Mouse (Mus musculus): ENCODE results near the gene Haus2. TPM values are rescaled to one million over a fixed set of nuclear protein-coding genes. Genes with fewer than 3 reads are reported as not detected.

Gene Haus2
- polyA plus RNA-seq, 1 experiment from 2014 or later, result 39.3 TPM

DNA sequence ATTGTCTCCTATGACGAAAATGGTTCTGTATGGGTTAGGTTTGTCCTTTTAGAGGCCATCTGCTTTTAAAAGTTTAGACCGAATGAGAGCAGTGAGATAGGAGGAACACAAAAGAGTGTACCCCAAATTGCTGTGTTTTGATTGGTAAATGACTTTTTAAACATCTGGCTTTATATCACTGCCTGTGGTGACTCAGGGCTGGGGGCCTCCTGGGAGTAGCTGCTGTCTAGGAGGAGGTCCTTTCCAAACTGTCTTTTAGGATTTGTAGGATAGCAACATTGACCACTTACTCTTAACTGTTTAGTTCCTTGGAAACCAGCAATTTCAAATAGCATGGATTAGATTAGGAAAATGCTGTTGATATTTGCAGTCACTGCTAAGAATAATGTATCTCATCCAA lies 21.1 kb downstream of the Haus2 start:
- ATAC-seq (ENCODE audit: low FRiP score) (no peak), DNase-seq (ENCODE audit: low spot score, missing footprints) (no peak)
- Histone ChIP-seq H3K4me1 (ENCODE audit: control insufficient read depth, insufficient read depth, low read length) (peaks cover 4% of the 10 kb centered on the region; the same call in 1 of the 2 replicates), H3K27me3 (ENCODE audit: control insufficient read depth, insufficient read depth, low read length) (no peaks in the 10 kb centered on the region), H3K36me3 (ENCODE audit: control insufficient read depth, insufficient read depth, low read length) (no peaks in the 10 kb centered on the region), H3K27ac (ENCODE audit: low read depth, low read length) (no peak overlapping the region), H3K4me2 (no peak overlapping the region), H3K9me3 (ENCODE audit: control insufficient read depth, low read length) (no peaks in the 10 kb centered on the region), H3K4me3 (ENCODE audit: low read depth, low read length) (no peak overlapping the region), H3K9ac (ENCODE audit: low read length) (no peak overlapping the region)
- WGBS, result 82% methylated on average over 2 of the region's 2 CpGs

DNA sequence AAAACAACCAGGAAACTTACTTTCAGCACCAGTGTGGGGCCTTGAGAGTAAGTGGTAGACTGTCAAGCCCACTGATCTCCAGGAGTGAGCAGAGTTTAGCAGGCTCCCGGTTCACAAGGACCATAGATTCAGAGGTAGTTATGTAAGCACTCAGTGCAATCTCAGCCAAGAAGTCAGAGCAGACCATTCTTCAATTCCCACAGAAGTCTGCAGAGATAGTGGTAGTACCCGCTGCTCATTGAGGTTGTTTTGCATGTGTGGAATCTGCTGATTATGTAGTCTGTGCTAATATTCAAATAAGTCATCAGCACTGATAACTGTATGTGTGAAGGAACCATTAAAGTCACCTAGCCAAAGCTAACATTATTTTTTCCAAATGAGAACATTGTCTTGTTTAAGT lies 21.5 kb downstream of the Haus2 start:
- Histone ChIP-seq H3K4me3 (ENCODE audit: low read depth, low read length) (no peak overlapping the region), H3K36me3 (ENCODE audit: control insufficient read depth, insufficient read depth, low read length) (no peaks in the 10 kb centered on the region)
- 83% methylated on average over 2 of the region's 2 CpGs for WGBS

DNA sequence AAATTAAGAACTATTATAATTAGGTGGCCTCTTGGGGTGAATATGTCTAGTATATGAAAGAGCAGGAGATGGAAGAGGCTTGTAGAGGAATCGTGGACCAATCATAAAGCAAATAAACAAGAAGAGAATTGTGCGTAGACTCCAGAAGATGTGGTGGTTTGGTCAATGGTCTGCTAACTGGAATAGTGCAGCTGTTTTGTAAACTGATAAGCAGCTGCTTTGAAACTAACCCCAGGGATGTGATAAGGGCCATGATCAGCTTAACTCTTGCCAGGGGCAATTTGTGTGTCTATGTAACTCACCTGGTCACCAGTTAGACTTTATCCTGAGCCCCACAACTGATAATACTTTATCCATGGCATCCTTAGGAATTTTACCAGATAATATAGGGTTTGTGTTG lies 22.3 kb downstream of the Haus2 start:
- no peak overlapping the region for H3K27ac ChIP-seq (ENCODE audit: low read depth, low read length)
- no peak for ATAC-seq (ENCODE audit: low FRiP score)
- WGBS, result 89% methylated on average over 2 of the region's 2 CpGs
- no peaks in the 10 kb centered on the region for H3K9me3 ChIP-seq (ENCODE audit: control insufficient read depth, low read length)
- no peak overlapping the region for H3K4me3 ChIP-seq (ENCODE audit: low read depth, low read length)
- no peak for DNase-seq (ENCODE audit: low spot score, missing footprints)
- H3K27me3 ChIP-seq (ENCODE audit: control insufficient read depth, insufficient read depth, low read length), result no peaks in the 10 kb centered on the region
- H3K36me3 ChIP-seq (ENCODE audit: control insufficient read depth, insufficient read depth, low read length), result no peaks in the 10 kb centered on the region
- H3K4me1 ChIP-seq (ENCODE audit: control insufficient read depth, insufficient read depth, low read length), result peaks cover 4% of the 10 kb centered on the region; the same call in 1 of the 2 replicates
- no peak overlapping the region for H3K4me2 ChIP-seq
- H3K9ac ChIP-seq (ENCODE audit: low read length), result no peak overlapping the region

More for the DNA sequence above, 21.5 kb downstream of the Haus2 start:
- DNase-seq (ENCODE audit: low spot score, missing footprints) (no peak), ATAC-seq (ENCODE audit: low FRiP score) (no peak)
- no peaks in the 10 kb centered on the region for H3K9me3 ChIP-seq (ENCODE audit: control insufficient read depth, low read length)
- no peak overlapping the region for H3K4me2 ChIP-seq
- no peak overlapping the region for H3K27ac ChIP-seq (ENCODE audit: low read depth, low read length)
- no peaks in the 10 kb centered on the region for H3K27me3 ChIP-seq (ENCODE audit: control insufficient read depth, insufficient read depth, low read length)
- H3K9ac ChIP-seq (ENCODE audit: low read length), result no peak overlapping the region
- H3K4me1 ChIP-seq (ENCODE audit: control insufficient read depth, insufficient read depth, low read length), result peaks cover 4% of the 10 kb centered on the region; the same call in 1 of the 2 replicates

DNA sequence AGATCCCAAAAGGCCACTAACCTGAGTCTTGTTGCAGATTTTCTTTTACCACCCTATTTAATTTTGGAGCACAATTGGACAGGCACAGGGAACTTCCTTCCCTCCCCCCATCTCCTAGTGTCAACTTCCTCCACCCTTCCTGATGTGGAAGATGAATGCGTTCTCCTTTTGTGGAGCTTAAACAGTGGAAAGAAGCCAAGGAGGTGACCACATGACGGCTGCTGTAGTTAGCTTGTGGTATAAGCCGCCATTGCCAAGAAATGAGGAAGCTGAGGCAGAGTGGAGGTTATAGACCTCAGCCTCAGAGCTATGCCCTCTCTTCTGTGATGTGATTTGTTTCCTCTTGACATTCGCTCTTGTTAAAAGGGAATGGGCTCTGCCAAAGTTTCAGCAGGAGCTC lies 22.8 kb downstream of the Haus2 start:
- DNase-seq (ENCODE audit: low spot score, missing footprints) (no peak), ATAC-seq (ENCODE audit: low FRiP score) (no peak)
- Histone ChIP-seq H3K4me1 (ENCODE audit: control insufficient read depth, insufficient read depth, low read length) (peaks cover 4% of the 10 kb centered on the region; the same call in 1 of the 2 replicates), H3K9ac (ENCODE audit: low read length) (no peak overlapping the region), H3K9me3 (ENCODE audit: control insufficient read depth, low read length) (no peaks in the 10 kb centered on the region), H3K36me3 (ENCODE audit: control insufficient read depth, insufficient read depth, low read length) (no peaks in the 10 kb centered on the region), H3K27ac (ENCODE audit: low read depth, low read length) (no peak overlapping the region), H3K4me3 (ENCODE audit: low read depth, low read length) (no peak overlapping the region), H3K27me3 (ENCODE audit: control insufficient read depth, insufficient read depth, low read length) (no peaks in the 10 kb centered on the region), H3K4me2 (no peak overlapping the region)
- WGBS, result 87% methylated on average over 4 of the region's 4 CpGs

DNA sequence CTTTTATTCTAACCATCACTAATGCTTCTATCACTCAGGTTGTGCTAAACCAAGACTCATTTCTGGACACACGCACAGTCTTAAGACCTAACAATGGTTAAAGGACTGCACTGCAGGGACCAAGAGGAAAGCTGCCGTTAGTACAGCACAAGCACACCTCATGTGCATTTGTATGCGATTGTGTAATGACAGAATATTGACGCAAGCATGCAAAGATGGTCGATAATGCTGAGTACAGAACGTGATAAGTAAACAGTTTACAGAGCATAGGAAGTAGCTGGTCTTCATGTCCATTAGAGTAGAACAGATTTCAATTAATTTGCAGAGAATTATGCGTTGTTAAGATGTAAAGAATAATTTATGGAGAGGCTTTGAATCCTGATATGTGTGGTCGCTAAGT lies 31.7 kb downstream of the Haus2 start:
- no peaks in the 10 kb centered on the region for H3K9me3 ChIP-seq (ENCODE audit: control insufficient read depth, low read length)
- no peak overlapping the region for H3K4me3 ChIP-seq (ENCODE audit: low read depth, low read length)
- ATAC-seq (ENCODE audit: low FRiP score) (no peak), DNase-seq (ENCODE audit: low spot score, missing footprints) (no peak)
- no peaks in the 10 kb centered on the region for H3K36me3 ChIP-seq (ENCODE audit: control insufficient read depth, insufficient read depth, low read length)
- H3K9ac ChIP-seq (ENCODE audit: low read length), result no peak overlapping the region
- no peaks in the 10 kb centered on the region for H3K4me1 ChIP-seq (ENCODE audit: control insufficient read depth, insufficient read depth, low read length)
- WGBS, result 89% methylated on average over 8 of the region's 8 CpGs
- H3K27me3 ChIP-seq (ENCODE audit: control insufficient read depth, insufficient read depth, low read length), result no peaks in the 10 kb centered on the region
- H3K4me2 ChIP-seq, result no peak overlapping the region
- H3K27ac ChIP-seq (ENCODE audit: low read depth, low read length), result no peak overlapping the region

DNA sequence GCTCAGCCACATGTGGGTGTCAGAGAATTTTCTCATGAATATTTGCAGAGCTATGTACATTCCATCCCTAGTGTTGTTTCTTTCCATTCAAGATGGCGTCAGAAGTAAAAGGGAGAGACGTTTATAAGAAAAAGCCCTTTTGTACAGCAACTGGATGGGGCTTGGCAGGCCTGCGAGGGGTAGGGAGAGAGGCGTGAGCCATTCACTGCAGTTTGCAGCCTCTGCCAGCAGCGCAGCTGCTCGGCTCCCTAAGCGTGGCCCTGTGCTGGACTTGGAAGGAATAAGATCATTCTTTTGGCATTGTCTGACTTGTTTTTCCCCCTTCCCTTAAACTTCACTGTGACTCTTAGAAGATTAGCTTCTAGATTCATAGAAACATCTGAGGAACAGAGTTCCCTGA lies 34.7 kb downstream of the Haus2 start:
- no peak overlapping the region for H3K9ac ChIP-seq (ENCODE audit: low read length)
- 74% methylated on average over 7 of the region's 7 CpGs for WGBS
- no peaks in the 10 kb centered on the region for H3K27me3 ChIP-seq (ENCODE audit: control insufficient read depth, insufficient read depth, low read length)
- H3K36me3 ChIP-seq (ENCODE audit: control insufficient read depth, insufficient read depth, low read length), result no peaks in the 10 kb centered on the region
- H3K27ac ChIP-seq (ENCODE audit: low read depth, low read length), result no peak overlapping the region
- no peak for ATAC-seq (ENCODE audit: low FRiP score)
- H3K4me3 ChIP-seq (ENCODE audit: low read depth, low read length), result no peak overlapping the region
- no peaks in the 10 kb centered on the region for H3K4me1 ChIP-seq (ENCODE audit: control insufficient read depth, insufficient read depth, low read length)
- H3K4me2 ChIP-seq, result no peak overlapping the region
- H3K9me3 ChIP-seq (ENCODE audit: control insufficient read depth, low read length), result no peaks in the 10 kb centered on the region
- DNase-seq (ENCODE audit: low spot score, missing footprints), result no peak

DNA sequence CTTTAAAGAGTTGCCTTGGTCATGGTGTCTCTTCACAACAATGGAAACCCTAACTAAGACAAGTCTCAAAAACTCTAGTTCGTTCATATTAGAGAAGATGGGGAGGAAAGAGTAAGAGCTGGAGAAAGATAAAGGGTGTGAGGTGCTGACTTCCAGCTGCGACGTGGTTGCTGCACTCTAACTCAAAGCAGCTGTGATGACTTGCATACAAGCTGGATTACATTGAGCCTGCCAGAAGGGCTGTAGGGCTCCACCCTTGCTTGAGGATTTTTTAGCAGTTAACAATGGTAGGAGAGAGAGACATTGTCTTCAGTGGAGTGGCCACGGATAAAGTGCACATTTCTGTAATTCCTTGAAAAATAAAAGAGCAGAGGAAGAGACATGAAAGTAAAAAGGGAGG lies 37.6 kb downstream of the Haus2 start:
- DNase-seq (ENCODE audit: low spot score, missing footprints) (no peak), ATAC-seq (ENCODE audit: low FRiP score) (no peak)
- H3K9me3 ChIP-seq (ENCODE audit: control insufficient read depth, low read length), result no peaks in the 10 kb centered on the region
- H3K36me3 ChIP-seq (ENCODE audit: control insufficient read depth, insufficient read depth, low read length), result no peaks in the 10 kb centered on the region
- no peaks in the 10 kb centered on the region for H3K27me3 ChIP-seq (ENCODE audit: control insufficient read depth, insufficient read depth, low read length)
- 62% methylated on average over 4 of the region's 4 CpGs for WGBS
- H3K4me2 ChIP-seq, result no peak overlapping the region
- H3K4me3 ChIP-seq (ENCODE audit: low read depth, low read length), result no peak overlapping the region
- H3K4me1 ChIP-seq (ENCODE audit: control insufficient read depth, insufficient read depth, low read length), result no peaks in the 10 kb centered on the region
- H3K9ac ChIP-seq (ENCODE audit: low read length), result no peak overlapping the region
- no peak overlapping the region for H3K27ac ChIP-seq (ENCODE audit: low read depth, low read length)

DNA sequence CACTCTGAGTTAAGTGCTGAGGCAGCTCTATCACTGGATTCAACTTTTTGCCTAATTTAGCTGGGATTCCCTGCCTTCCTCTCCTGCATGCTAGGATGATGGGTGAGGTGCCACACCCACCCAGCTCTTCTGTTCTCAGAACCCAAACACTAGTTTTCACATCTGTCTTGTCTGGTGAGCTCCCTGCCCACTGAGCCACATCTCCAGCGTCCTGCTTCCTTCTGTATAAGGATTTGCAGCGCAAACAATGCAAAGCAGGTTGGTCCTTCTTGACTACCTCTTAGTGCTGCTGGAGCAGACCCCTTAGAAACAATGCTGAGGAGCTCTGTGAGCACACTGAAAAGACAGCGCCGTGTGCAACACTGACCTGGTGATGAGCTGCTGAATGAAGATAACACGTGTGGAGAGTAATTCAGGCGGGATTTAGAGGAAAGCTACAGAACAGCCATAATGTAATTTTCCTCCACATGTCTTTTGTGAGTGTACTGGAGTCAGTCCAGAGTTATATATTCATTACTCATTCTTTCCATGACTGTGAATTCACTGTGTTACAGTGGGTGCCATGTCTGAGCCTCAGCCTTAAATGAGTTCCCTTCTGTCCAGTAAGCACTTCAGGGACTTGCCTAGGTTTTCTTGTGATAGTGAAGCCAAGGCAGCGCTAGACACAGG lies 43.2 kb downstream of the Haus2 start:
- no peak for DNase-seq (ENCODE audit: low spot score, missing footprints)
- Histone ChIP-seq H3K27ac (ENCODE audit: low read depth, low read length) (no peak overlapping the region), H3K4me3 (ENCODE audit: low read depth, low read length) (no peak overlapping the region), H3K9me3 (ENCODE audit: control insufficient read depth, low read length) (no peaks in the 10 kb centered on the region), H3K36me3 (ENCODE audit: control insufficient read depth, insufficient read depth, low read length) (no peaks in the 10 kb centered on the region), H3K4me2 (no peak overlapping the region), H3K4me1 (ENCODE audit: control insufficient read depth, insufficient read depth, low read length) (no peaks in the 10 kb centered on the region), H3K9ac (ENCODE audit: low read length) (no peak overlapping the region), H3K27me3 (ENCODE audit: control insufficient read depth, insufficient read depth, low read length) (no peaks in the 10 kb centered on the region)
- no peak for ATAC-seq (ENCODE audit: low FRiP score)
- 85% methylated on average over 7 of the region's 7 CpGs for WGBS

DNA sequence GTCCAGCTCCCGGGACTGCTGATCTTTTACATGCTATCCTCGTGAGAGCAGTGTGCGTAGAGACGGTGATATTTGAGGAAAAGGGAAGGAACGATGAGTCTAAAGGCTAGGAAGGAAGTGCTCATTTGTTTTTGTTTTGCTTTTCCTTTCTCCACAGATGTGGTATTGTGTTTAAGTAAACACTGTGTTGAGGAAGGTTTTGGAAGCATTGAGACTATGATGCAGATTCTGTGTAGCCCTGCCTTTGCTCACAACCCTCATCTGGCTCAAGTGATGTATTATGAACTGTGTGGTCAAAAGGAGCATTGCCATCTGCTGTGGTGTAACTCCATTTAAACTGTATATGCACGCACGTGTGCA lies 43.7 kb downstream of the Haus2 start:
- Histone ChIP-seq H3K4me3 (ENCODE audit: low read depth, low read length) (no peak overlapping the region), H3K9ac (ENCODE audit: low read length) (no peak overlapping the region), H3K4me2 (no peak overlapping the region), H3K9me3 (ENCODE audit: control insufficient read depth, low read length) (no peaks in the 10 kb centered on the region), H3K27me3 (ENCODE audit: control insufficient read depth, insufficient read depth, low read length) (no peaks in the 10 kb centered on the region), H3K36me3 (ENCODE audit: control insufficient read depth, insufficient read depth, low read length) (no peaks in the 10 kb centered on the region), H3K4me1 (ENCODE audit: control insufficient read depth, insufficient read depth, low read length) (no peaks in the 10 kb centered on the region), H3K27ac (ENCODE audit: low read depth, low read length) (no peak overlapping the region)
- 89% methylated on average over 7 of the region's 7 CpGs for WGBS
- no peak for ATAC-seq (ENCODE audit: low FRiP score)
- DNase-seq (ENCODE audit: low spot score, missing footprints), result no peak

All from midbrain, embryonic 11.5 days (tissue).